Mouse (Mus musculus): ENCODE measurements at regions not wholly inside any gene's neighbourhood (a gene's known extent, or its start where the extent isn't known, plus 50 kb on each side); places are given as distances from the start of the nearest gene placed in this dataset.

DNA sequence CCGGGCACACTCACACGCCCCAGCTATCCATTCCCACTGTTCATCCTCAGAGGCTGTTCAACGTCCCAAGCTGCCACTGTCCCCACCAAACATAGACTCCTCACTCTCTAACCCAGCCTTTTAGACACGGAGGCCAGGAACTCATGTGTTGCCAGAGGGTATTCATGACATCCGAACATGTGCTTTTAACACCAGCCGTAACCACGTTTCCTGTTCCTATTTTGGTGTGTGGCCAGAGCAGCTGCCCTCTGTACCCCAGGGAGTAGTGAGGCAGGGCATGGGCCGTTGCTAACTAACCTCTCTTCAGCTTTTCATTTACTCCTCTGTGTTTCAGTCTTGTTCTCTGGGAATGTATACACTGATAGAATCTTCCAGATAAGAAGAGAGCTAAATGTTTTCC is 156.2 kb downstream of the Glrx3 start:
- H3K4me2 ChIP-seq (replicated peaks; ENCODE audit: low read depth) = no peak overlapping the region
- H3K27me3 ChIP-seq (ENCODE audit: control insufficient read depth, insufficient read depth, low read length) = no peaks in the 10 kb centered on the region
- H3K27ac ChIP-seq (replicated peaks) = no peak overlapping the region
- H3K4me3 ChIP-seq (ENCODE audit: low read depth, low read length) = no peak overlapping the region
- H3K36me3 ChIP-seq (ENCODE audit: control insufficient read depth, insufficient read depth, low read length) = no peaks in the 10 kb centered on the region
- DNase-seq (ENCODE audit: low spot score) (no peak), ATAC-seq (ENCODE audit: low FRiP score, low TSS enrichment) (no peak)
- H3K9ac ChIP-seq (ENCODE audit: low read length) = no peak overlapping the region
- TF ChIP-seq CTCF (IDR thresholded peaks at IDR 0.05; ENCODE audit: low read depth) = no peak
- TF ChIP-seq EP300 (optimal IDR thresholded peaks at IDR 0.05) = no peak
- H3K4me1 ChIP-seq (replicated peaks; ENCODE audit: control insufficient read depth, insufficient read depth) = no peaks in the 10 kb centered on the region
- 56% methylated on average over 8 of the region's 8 CpGs for WGBS
- H3K9me3 ChIP-seq (ENCODE audit: control insufficient read depth, low read length) = no peaks in the 10 kb centered on the region

- Histone ChIP-seq H3K36me3 (ENCODE audit: control insufficient read depth, insufficient read depth, low read length) (no peaks in the 10 kb centered on the region), H3K9me3 (ENCODE audit: control insufficient read depth, low read length) (no peaks in the 10 kb centered on the region), H3K4me3 (ENCODE audit: low read depth, low read length) (no peak overlapping the region), H3K27ac (replicated peaks) (no peak overlapping the region), H3K9ac (ENCODE audit: low read length) (no peak overlapping the region), H3K27me3 (ENCODE audit: control insufficient read depth, insufficient read depth, low read length) (no peaks in the 10 kb centered on the region), H3K4me1 (replicated peaks; ENCODE audit: control insufficient read depth, insufficient read depth) (no peaks in the 10 kb centered on the region), H3K4me2 (replicated peaks; ENCODE audit: low read depth) (no peak overlapping the region)
- no peak for DNase-seq (ENCODE audit: low spot score)
- ATAC-seq (ENCODE audit: low FRiP score, low TSS enrichment) = no peak
- no peak for TF ChIP-seq EP300 (optimal IDR thresholded peaks at IDR 0.05)
- no peak for TF ChIP-seq CTCF (IDR thresholded peaks at IDR 0.05; ENCODE audit: low read depth)
- 67% methylated on average over 4 of the region's 4 CpGs for WGBS
These were observed 158.2 kb downstream of the Glrx3 start for GRCm38 (mm10) chr7:137595567-137595966.

- Histone ChIP-seq H3K36me3 (ENCODE audit: control insufficient read depth, insufficient read depth, low read length) (no peaks in the 10 kb centered on the region), H3K4me2 (replicated peaks; ENCODE audit: low read depth) (no peak overlapping the region), H3K27me3 (ENCODE audit: control insufficient read depth, insufficient read depth, low read length) (no peaks in the 10 kb centered on the region), H3K9ac (ENCODE audit: low read length) (no peak overlapping the region), H3K4me1 (replicated peaks; ENCODE audit: control insufficient read depth, insufficient read depth) (no peaks in the 10 kb centered on the region), H3K9me3 (ENCODE audit: control insufficient read depth, low read length) (no peaks in the 10 kb centered on the region), H3K4me3 (ENCODE audit: low read depth, low read length) (no peak overlapping the region), H3K27ac (replicated peaks) (no peak overlapping the region)
- ATAC-seq (ENCODE audit: low FRiP score, low TSS enrichment) (no peak), DNase-seq (ENCODE audit: low spot score) (no peak)
- 55% methylated on average over 7 of the region's 7 CpGs for WGBS
- no peak for TF ChIP-seq CTCF (IDR thresholded peaks at IDR 0.05; ENCODE audit: low read depth)
- no peak for TF ChIP-seq EP300 (optimal IDR thresholded peaks at IDR 0.05)
These were observed 158.7 kb downstream of the Glrx3 start for GRCm38 (mm10) chr7:137596161-137596560.

GRCm38 (mm10) chr7:137603039-137603438 is 165.6 kb downstream of the Glrx3 start:
- Histone ChIP-seq H3K27ac (replicated peaks) (no peak overlapping the region), H3K27me3 (ENCODE audit: control insufficient read depth, insufficient read depth, low read length) (no peaks in the 10 kb centered on the region), H3K4me3 (ENCODE audit: low read depth, low read length) (no peak overlapping the region), H3K9me3 (ENCODE audit: control insufficient read depth, low read length) (no peaks in the 10 kb centered on the region), H3K4me2 (replicated peaks; ENCODE audit: low read depth) (no peak overlapping the region), H3K4me1 (replicated peaks; ENCODE audit: control insufficient read depth, insufficient read depth) (no peaks in the 10 kb centered on the region), H3K36me3 (ENCODE audit: control insufficient read depth, insufficient read depth, low read length) (no peaks in the 10 kb centered on the region), H3K9ac (ENCODE audit: low read length) (no peak overlapping the region)
- ATAC-seq (ENCODE audit: low FRiP score, low TSS enrichment) (no peak), DNase-seq (ENCODE audit: low spot score) (peak; percentile 69)
- WGBS = 9% methylated on average over 8 of the region's 8 CpGs
- no peak for TF ChIP-seq EP300 (optimal IDR thresholded peaks at IDR 0.05)
- TF ChIP-seq CTCF (IDR thresholded peaks at IDR 0.05; ENCODE audit: low read depth) = peak; percentile 91

GRCm38 (mm10) chr7:137609752-137610151 is 172.3 kb downstream of the Glrx3 start:
- ATAC-seq (ENCODE audit: low FRiP score, low TSS enrichment) (no peak), DNase-seq (ENCODE audit: low spot score) (no peak)
- no peaks in the 10 kb centered on the region for H3K9me3 ChIP-seq (ENCODE audit: control insufficient read depth, low read length)
- TF ChIP-seq CTCF (IDR thresholded peaks at IDR 0.05; ENCODE audit: low read depth) = no peak
- TF ChIP-seq EP300 (optimal IDR thresholded peaks at IDR 0.05) = no peak
- H3K9ac ChIP-seq (ENCODE audit: low read length) = no peak overlapping the region
- no peak overlapping the region for H3K4me2 ChIP-seq (replicated peaks; ENCODE audit: low read depth)
- 41% methylated on average over 6 of the region's 6 CpGs for WGBS
- no peaks in the 10 kb centered on the region for H3K36me3 ChIP-seq (ENCODE audit: control insufficient read depth, insufficient read depth, low read length)
- H3K27me3 ChIP-seq (ENCODE audit: control insufficient read depth, insufficient read depth, low read length) = no peaks in the 10 kb centered on the region
- H3K4me1 ChIP-seq (replicated peaks; ENCODE audit: control insufficient read depth, insufficient read depth) = no peaks in the 10 kb centered on the region
- H3K4me3 ChIP-seq (ENCODE audit: low read depth, low read length) = no peak overlapping the region
- H3K27ac ChIP-seq (replicated peaks) = no peak overlapping the region

DNA sequence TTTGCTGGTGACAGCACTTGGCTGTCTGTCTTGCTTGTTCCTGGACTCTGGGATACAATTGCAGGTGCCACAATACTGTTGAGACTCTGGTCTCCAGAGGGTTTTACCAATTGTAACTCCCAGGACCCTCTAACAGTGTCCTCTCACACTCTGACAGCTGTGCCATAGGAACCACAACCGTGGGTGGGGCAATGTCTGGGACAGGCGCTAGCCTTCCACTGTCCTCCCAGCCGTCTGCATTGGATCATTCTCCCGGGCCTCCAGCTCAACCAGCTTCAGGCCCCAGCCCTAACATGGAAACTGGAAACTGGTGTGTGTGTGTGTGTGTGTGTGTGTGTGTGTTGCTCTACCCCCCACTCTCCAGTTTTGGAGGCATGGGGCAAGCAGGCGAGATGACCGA is 173.9 kb downstream of the Glrx3 start:
- no peak for DNase-seq (ENCODE audit: low spot score)
- Histone ChIP-seq H3K9me3 (ENCODE audit: control insufficient read depth, low read length) (no peaks in the 10 kb centered on the region), H3K27me3 (ENCODE audit: control insufficient read depth, insufficient read depth, low read length) (no peaks in the 10 kb centered on the region), H3K4me3 (ENCODE audit: low read depth, low read length) (no peak overlapping the region), H3K36me3 (ENCODE audit: control insufficient read depth, insufficient read depth, low read length) (no peaks in the 10 kb centered on the region), H3K9ac (ENCODE audit: low read length) (no peak overlapping the region), H3K4me1 (replicated peaks; ENCODE audit: control insufficient read depth, insufficient read depth) (no peaks in the 10 kb centered on the region), H3K27ac (replicated peaks) (no peak overlapping the region), H3K4me2 (replicated peaks; ENCODE audit: low read depth) (no peak overlapping the region)
- no peak for TF ChIP-seq CTCF (IDR thresholded peaks at IDR 0.05; ENCODE audit: low read depth)
- WGBS = 68% methylated on average over 6 of the region's 6 CpGs
- no peak for ATAC-seq (ENCODE audit: low FRiP score, low TSS enrichment)

All from stomach, postnatal 0 days (tissue).